Mouse (Mus musculus) heart, adult 2 months (tissue): ENCODE results near the gene Ovca2.

Experiments used
- CTCF ChIP-seq: fragments of 200-600 bp; IDR thresholded peaks from 2 replicates; pipeline ENCODE4 v1.8.1; 2022; ENCODE audit warnings: antibody characterized with exemption, mild to moderate bottlenecking, moderate library complexity
- POLR2A ChIP-seq: fragments of 200-500 bp; IDR thresholded peaks from 2 replicates; pipeline ENCODE4 v1.6.1; 2011; ENCODE audit warnings: mild to moderate bottlenecking, low read depth, low read length, control low read depth; ENCODE audit not compliant: insufficient read depth

- TF ChIP-seq POLR2A: no peak
- TF ChIP-seq CTCF: no peak
These were observed 21.3 kb upstream of the Ovca2 start for GRCm38 (mm10) chr11:75199951-75200350.
